Mouse (Mus musculus): ENCODE measurements around the gene Blmh. TPM values are rescaled to one million over a fixed set of nuclear protein-coding genes. Genes with fewer than 3 reads are reported as not detected.

The Blmh gene
- polyA plus RNA-seq, 1 experiment from 2014 or later = 163 TPM

GRCm38 (mm10) chr11:76896360-76896759 is 28.2 kb upstream of the Blmh start:
- peak overlapping the region; percentile 81 for H3K27ac ChIP-seq (ENCODE audit: low read length)
- peak; percentile 84 for ATAC-seq (ENCODE audit: low read depth)
- peaks cover 37% of the 10 kb centered on the region for H3K4me1 ChIP-seq (replicated peaks; ENCODE audit: control insufficient read depth, insufficient read depth, low read length)
- no peaks in the 10 kb centered on the region for H3K9me3 ChIP-seq (ENCODE audit: control insufficient read depth, low read length)
- no peaks in the 10 kb centered on the region for H3K27me3 ChIP-seq (ENCODE audit: control insufficient read depth, insufficient read depth, low read depth, low read length)
- no peak overlapping the region for H3K4me3 ChIP-seq (ENCODE audit: low read length)
- no peak overlapping the region for H3K4me2 ChIP-seq (ENCODE audit: low read depth, low read length)
- no peaks in the 10 kb centered on the region for H3K36me3 ChIP-seq (ENCODE audit: control insufficient read depth, insufficient read depth, low read length)
- no peak overlapping the region for H3K9ac ChIP-seq (ENCODE audit: low read length)
- 21% methylated on average over 6 of the region's 6 CpGs for WGBS

- H3K9me3 ChIP-seq (ENCODE audit: control insufficient read depth, low read length) = no peaks in the 10 kb centered on the region
- peak overlapping the region; percentile 81 for H3K27ac ChIP-seq (ENCODE audit: low read length)
- no peak overlapping the region for H3K4me2 ChIP-seq (ENCODE audit: low read depth, low read length)
- H3K4me3 ChIP-seq (ENCODE audit: low read length) = no peak overlapping the region
- ATAC-seq (ENCODE audit: low read depth) = no peak
- no peaks in the 10 kb centered on the region for H3K36me3 ChIP-seq (ENCODE audit: control insufficient read depth, insufficient read depth, low read length)
- H3K4me1 ChIP-seq (replicated peaks; ENCODE audit: control insufficient read depth, insufficient read depth, low read length) = peaks cover 37% of the 10 kb centered on the region
- 18% methylated on average over 1 of the region's 1 CpGs for WGBS
- H3K27me3 ChIP-seq (ENCODE audit: control insufficient read depth, insufficient read depth, low read depth, low read length) = no peaks in the 10 kb centered on the region
- H3K9ac ChIP-seq (ENCODE audit: low read length) = no peak overlapping the region
Measured at GRCm38 (mm10) chr11:76897126-76897525, 27.5 kb upstream of the Blmh start.

GRCm38 (mm10) chr11:76897871-76898270 is 26.7 kb upstream of the Blmh start:
- H3K36me3 ChIP-seq (ENCODE audit: control insufficient read depth, insufficient read depth, low read length) = no peaks in the 10 kb centered on the region
- no peaks in the 10 kb centered on the region for H3K27me3 ChIP-seq (ENCODE audit: control insufficient read depth, insufficient read depth, low read depth, low read length)
- no peak overlapping the region for H3K4me3 ChIP-seq (ENCODE audit: low read length)
- H3K27ac ChIP-seq (ENCODE audit: low read length) = peak overlapping the region; percentile 73
- H3K9me3 ChIP-seq (ENCODE audit: control insufficient read depth, low read length) = no peaks in the 10 kb centered on the region
- peaks cover 35% of the 10 kb centered on the region for H3K4me1 ChIP-seq (replicated peaks; ENCODE audit: control insufficient read depth, insufficient read depth, low read length)
- no peak overlapping the region for H3K9ac ChIP-seq (ENCODE audit: low read length)
- H3K4me2 ChIP-seq (ENCODE audit: low read depth, low read length) = no peak overlapping the region
- no peak for ATAC-seq (ENCODE audit: low read depth)
- WGBS = 42% methylated on average over 3 of the region's 3 CpGs

GRCm38 (mm10) chr11:76898751-76899150 is 25.9 kb upstream of the Blmh start:
- Histone ChIP-seq H3K9ac (ENCODE audit: low read length) (no peak overlapping the region), H3K4me3 (ENCODE audit: low read length) (no peak overlapping the region), H3K36me3 (ENCODE audit: control insufficient read depth, insufficient read depth, low read length) (no peaks in the 10 kb centered on the region), H3K4me2 (ENCODE audit: low read depth, low read length) (no peak overlapping the region), H3K9me3 (ENCODE audit: control insufficient read depth, low read length) (no peaks in the 10 kb centered on the region), H3K27ac (ENCODE audit: low read length) (0 out of 2 replicates have a peak overlapping the region, but pooled peaks have one; percentile 73), H3K27me3 (ENCODE audit: control insufficient read depth, insufficient read depth, low read depth, low read length) (no peaks in the 10 kb centered on the region), H3K4me1 (replicated peaks; ENCODE audit: control insufficient read depth, insufficient read depth, low read length) (peaks cover 28% of the 10 kb centered on the region)
- 70% methylated on average over 3 of the region's 3 CpGs for WGBS
- no peak for ATAC-seq (ENCODE audit: low read depth)

- Histone ChIP-seq H3K27ac (ENCODE audit: low read length) (no peak overlapping the region), H3K4me1 (replicated peaks; ENCODE audit: control insufficient read depth, insufficient read depth, low read length) (peaks cover 25% of the 10 kb centered on the region), H3K9me3 (ENCODE audit: control insufficient read depth, low read length) (no peaks in the 10 kb centered on the region), H3K27me3 (ENCODE audit: control insufficient read depth, insufficient read depth, low read depth, low read length) (no peaks in the 10 kb centered on the region), H3K9ac (ENCODE audit: low read length) (no peak overlapping the region), H3K36me3 (ENCODE audit: control insufficient read depth, insufficient read depth, low read length) (no peaks in the 10 kb centered on the region), H3K4me2 (ENCODE audit: low read depth, low read length) (no peak overlapping the region), H3K4me3 (ENCODE audit: low read length) (no peak overlapping the region)
- 56% methylated on average over 5 of the region's 5 CpGs for WGBS
- no peak for ATAC-seq (ENCODE audit: low read depth)
Measured at GRCm38 (mm10) chr11:76899758-76900738, 24.6 kb upstream of the Blmh start.

GRCm38 (mm10) chr11:76901579-76902361 is 22.8 kb upstream of the Blmh start, which contains the start of gene Tmigd1:
Gene Tmigd1 (plus strand): TSS chr11:76902159.
- Histone ChIP-seq H3K4me3 (ENCODE audit: low read length) (no peak within 1 kb of the TSS), H3K27ac (ENCODE audit: low read length) (no peak within 1 kb of the TSS), H3K27me3 (ENCODE audit: control insufficient read depth, insufficient read depth, low read depth, low read length) (no peaks in the 10 kb centered on the region), H3K36me3 (ENCODE audit: control insufficient read depth, insufficient read depth, low read length) (no peaks in the 10 kb centered on the region), H3K9me3 (ENCODE audit: control insufficient read depth, low read length) (no peaks in the 10 kb centered on the region), H3K9ac (ENCODE audit: low read length) (no peak within 1 kb of the TSS), H3K4me1 (replicated peaks; ENCODE audit: control insufficient read depth, insufficient read depth, low read length) (peaks cover 25% of the 10 kb centered on the region), H3K4me2 (ENCODE audit: low read depth, low read length) (no peak within 1 kb of the TSS)
- 61% methylated on average over 7 of the region's 7 CpGs for WGBS
- no peak for ATAC-seq (ENCODE audit: low read depth)

GRCm38 (mm10) chr11:76904340-76904739 is 20.3 kb upstream of the Blmh start:
- Histone ChIP-seq H3K27me3 (ENCODE audit: control insufficient read depth, insufficient read depth, low read depth, low read length) (no peaks in the 10 kb centered on the region), H3K27ac (ENCODE audit: low read length) (no peak overlapping the region), H3K4me2 (ENCODE audit: low read depth, low read length) (no peak overlapping the region), H3K4me3 (ENCODE audit: low read length) (no peak overlapping the region), H3K4me1 (replicated peaks; ENCODE audit: control insufficient read depth, insufficient read depth, low read length) (peaks cover 6% of the 10 kb centered on the region; the same call in 1 of the 2 replicates), H3K9me3 (ENCODE audit: control insufficient read depth, low read length) (no peaks in the 10 kb centered on the region), H3K9ac (ENCODE audit: low read length) (no peak overlapping the region), H3K36me3 (ENCODE audit: control insufficient read depth, insufficient read depth, low read length) (no peaks in the 10 kb centered on the region)
- ATAC-seq (ENCODE audit: low read depth) = no peak
- WGBS = 82% methylated on average over 2 of the region's 2 CpGs

- 80% methylated on average over 7 of the region's 7 CpGs for WGBS
- H3K9me3 ChIP-seq (ENCODE audit: control insufficient read depth, low read length) = no peaks in the 10 kb centered on the region
- no peak overlapping the region for H3K9ac ChIP-seq (ENCODE audit: low read length)
- H3K4me1 ChIP-seq (replicated peaks; ENCODE audit: control insufficient read depth, insufficient read depth, low read length) = peaks cover 17% of the 10 kb centered on the region; the same call in 1 of the 2 replicates
- no peaks in the 10 kb centered on the region for H3K27me3 ChIP-seq (ENCODE audit: control insufficient read depth, insufficient read depth, low read depth, low read length)
- H3K27ac ChIP-seq (ENCODE audit: low read length) = no peak overlapping the region
- H3K4me2 ChIP-seq (ENCODE audit: low read depth, low read length) = no peak overlapping the region
- H3K36me3 ChIP-seq (ENCODE audit: control insufficient read depth, insufficient read depth, low read length) = no peaks in the 10 kb centered on the region
- no peak for ATAC-seq (ENCODE audit: low read depth)
- H3K4me3 ChIP-seq (ENCODE audit: low read length) = no peak overlapping the region
Measured at GRCm38 (mm10) chr11:76908651-76909050, 16.0 kb upstream of the Blmh start.

All from lung, embryonic 16.5 days (tissue).